Mouse (Mus musculus): ENCODE data around the gene Scaf4.

- peak; percentile 47 for TF ChIP-seq POLR2A (IDR thresholded peaks at IDR 0.05; ENCODE audit: low read depth, low read length)
- peak; percentile 19; the same call in 1 of the 2 replicates for TF ChIP-seq CTCF (IDR thresholded peaks at IDR 0.05; ENCODE audit: extremely low read depth, insufficient read depth, insufficient read length, insufficient replicate concordance)
Measured at GRCm38 (mm10) chr16:90283905-90284891, at the start of gene Scaf4.
